Mouse (Mus musculus): ENCODE measurements around the gene Ada. TPM values are rescaled to one million over a fixed set of nuclear protein-coding genes. Genes with fewer than 3 reads are reported as not detected.

Gene Ada
- polyA plus RNA-seq, 1 experiment from 2014 or later = 6.9 TPM

- Histone ChIP-seq H3K27ac (ENCODE audit: low read length) (no peak overlapping the region), H3K27me3 (ENCODE audit: control insufficient read depth, insufficient read depth, low read length) (no peaks in the 10 kb centered on the region)
Observed at GRCm38 (mm10) chr2:163702921-163703320, 47.1 kb downstream of the Ada start.

GRCm38 (mm10) chr2:163702431-163702830 is 47.6 kb downstream of the Ada start:
- H3K9ac ChIP-seq (replicated peaks; ENCODE audit: low read depth, low read length) = no peak overlapping the region
- H3K27me3 ChIP-seq (ENCODE audit: control insufficient read depth, insufficient read depth, low read length) = no peaks in the 10 kb centered on the region
- no peak overlapping the region for H3K27ac ChIP-seq (ENCODE audit: low read length)
- H3K4me1 ChIP-seq (ENCODE audit: control insufficient read depth, insufficient read depth, low read length) = peaks cover 15% of the 10 kb centered on the region; the same call in 1 of the 2 replicates
- H3K4me2 ChIP-seq (replicated peaks; ENCODE audit: low read depth, low read length) = no peak overlapping the region
- 73% methylated on average over 7 of the region's 7 CpGs for WGBS
- no peaks in the 10 kb centered on the region; the same call in 1 of the 2 replicates for H3K36me3 ChIP-seq (ENCODE audit: control insufficient read depth, insufficient read depth, low read length)
- H3K9me3 ChIP-seq (ENCODE audit: control insufficient read depth, low read depth, low read length) = no peaks in the 10 kb centered on the region
- no peak for ATAC-seq (ENCODE audit: insufficient number of reproducible peaks, insufficient read depth, low FRiP score, low read depth)
- H3K4me3 ChIP-seq (ENCODE audit: low read depth, low read length) = no peak overlapping the region

More at GRCm38 (mm10) chr2:163702921-163703320, 47.1 kb downstream of the Ada start:
- H3K4me3 ChIP-seq (ENCODE audit: low read depth, low read length) = no peak overlapping the region
- H3K36me3 ChIP-seq (ENCODE audit: control insufficient read depth, insufficient read depth, low read length) = no peaks in the 10 kb centered on the region; the same call in 1 of the 2 replicates
- no peaks in the 10 kb centered on the region for H3K9me3 ChIP-seq (ENCODE audit: control insufficient read depth, low read depth, low read length)
- H3K4me1 ChIP-seq (ENCODE audit: control insufficient read depth, insufficient read depth, low read length) = peaks cover 11% of the 10 kb centered on the region; the same call in 1 of the 2 replicates
- no peak overlapping the region for H3K9ac ChIP-seq (replicated peaks; ENCODE audit: low read depth, low read length)
- 74% methylated on average over 5 of the region's 5 CpGs for WGBS
- ATAC-seq (ENCODE audit: insufficient number of reproducible peaks, insufficient read depth, low FRiP score, low read depth) = no peak
- H3K4me2 ChIP-seq (replicated peaks; ENCODE audit: low read depth, low read length) = no peak overlapping the region

- Histone ChIP-seq H3K4me3 (ENCODE audit: low read depth, low read length) (no peak overlapping the region), H3K4me1 (ENCODE audit: control insufficient read depth, insufficient read depth, low read length) (peaks cover 15% of the 10 kb centered on the region; the same call in 1 of the 2 replicates), H3K27me3 (ENCODE audit: control insufficient read depth, insufficient read depth, low read length) (no peaks in the 10 kb centered on the region), H3K27ac (ENCODE audit: low read length) (peak overlapping the region; percentile 44; the same call in 1 of the 2 replicates), H3K9me3 (ENCODE audit: control insufficient read depth, low read depth, low read length) (no peaks in the 10 kb centered on the region), H3K4me2 (replicated peaks; ENCODE audit: low read depth, low read length) (no peak overlapping the region), H3K9ac (replicated peaks; ENCODE audit: low read depth, low read length) (no peak overlapping the region), H3K36me3 (ENCODE audit: control insufficient read depth, insufficient read depth, low read length) (no peaks in the 10 kb centered on the region)
- no peak for ATAC-seq (ENCODE audit: insufficient number of reproducible peaks, insufficient read depth, low FRiP score, low read depth)
- WGBS = 84% methylated on average over 11 of the region's 11 CpGs
Observed at GRCm38 (mm10) chr2:163699078-163699780, 50.8 kb downstream of the Ada start.

- Histone ChIP-seq H3K36me3 (ENCODE audit: control insufficient read depth, insufficient read depth, low read length) (no peaks in the 10 kb centered on the region), H3K9ac (replicated peaks; ENCODE audit: low read depth, low read length) (no peak overlapping the region), H3K27ac (ENCODE audit: low read length) (peak overlapping the region; percentile 44), H3K4me1 (ENCODE audit: control insufficient read depth, insufficient read depth, low read length) (peaks cover 21% of the 10 kb centered on the region; the same call in 1 of the 2 replicates), H3K9me3 (ENCODE audit: control insufficient read depth, low read depth, low read length) (no peaks in the 10 kb centered on the region), H3K27me3 (ENCODE audit: control insufficient read depth, insufficient read depth, low read length) (no peaks in the 10 kb centered on the region), H3K4me2 (replicated peaks; ENCODE audit: low read depth, low read length) (peak overlapping the region; percentile 17; the same call in 1 of the 2 replicates), H3K4me3 (ENCODE audit: low read depth, low read length) (no peak overlapping the region)
- 35% methylated on average over 13 of the region's 16 CpGs for WGBS
- peak; percentile 50; the same call in 1 of the 2 replicates for ATAC-seq (ENCODE audit: insufficient number of reproducible peaks, insufficient read depth, low FRiP score, low read depth)
Observed at GRCm38 (mm10) chr2:163697764-163698480, 52.1 kb downstream of the Ada start.

GRCm38 (mm10) chr2:163696763-163697162 is 53.3 kb downstream of the Ada start:
- Histone ChIP-seq H3K27ac (ENCODE audit: low read length) (no peak overlapping the region), H3K27me3 (ENCODE audit: control insufficient read depth, insufficient read depth, low read length) (no peaks in the 10 kb centered on the region), H3K9ac (replicated peaks; ENCODE audit: low read depth, low read length) (no peak overlapping the region)

GRCm38 (mm10) chr2:163693716-163694314 is 56.2 kb downstream of the Ada start:
- H3K9ac ChIP-seq (replicated peaks; ENCODE audit: low read depth, low read length) = no peak overlapping the region

More at GRCm38 (mm10) chr2:163696763-163697162, 53.3 kb downstream of the Ada start:
- H3K4me3 ChIP-seq (ENCODE audit: low read depth, low read length) = no peak overlapping the region
- no peak overlapping the region for H3K4me2 ChIP-seq (replicated peaks; ENCODE audit: low read depth, low read length)
- H3K4me1 ChIP-seq (ENCODE audit: control insufficient read depth, insufficient read depth, low read length) = peaks cover 24% of the 10 kb centered on the region; the same call in 1 of the 2 replicates
- no peak for ATAC-seq (ENCODE audit: insufficient number of reproducible peaks, insufficient read depth, low FRiP score, low read depth)
- H3K9me3 ChIP-seq (ENCODE audit: control insufficient read depth, low read depth, low read length) = no peaks in the 10 kb centered on the region
- 67% methylated on average over 2 of the region's 2 CpGs for WGBS
- H3K36me3 ChIP-seq (ENCODE audit: control insufficient read depth, insufficient read depth, low read length) = no peaks in the 10 kb centered on the region

GRCm38 (mm10) chr2:163692873-163693612 is 57.0 kb downstream of the Ada start:
- H3K36me3 ChIP-seq (ENCODE audit: control insufficient read depth, insufficient read depth, low read length) = no peaks in the 10 kb centered on the region

More at GRCm38 (mm10) chr2:163693716-163694314, 56.2 kb downstream of the Ada start:
- peaks cover 23% of the 10 kb centered on the region; the same call in 1 of the 2 replicates for H3K4me1 ChIP-seq (ENCODE audit: control insufficient read depth, insufficient read depth, low read length)
- no peaks in the 10 kb centered on the region for H3K9me3 ChIP-seq (ENCODE audit: control insufficient read depth, low read depth, low read length)
- WGBS = 65% methylated on average over 9 of the region's 9 CpGs
- no peak overlapping the region for H3K4me2 ChIP-seq (replicated peaks; ENCODE audit: low read depth, low read length)
- H3K27ac ChIP-seq (ENCODE audit: low read length) = peak overlapping the region; percentile 49; the same call in 1 of the 2 replicates
- H3K27me3 ChIP-seq (ENCODE audit: control insufficient read depth, insufficient read depth, low read length) = no peaks in the 10 kb centered on the region
- ATAC-seq (ENCODE audit: insufficient number of reproducible peaks, insufficient read depth, low FRiP score, low read depth) = no peak
- H3K4me3 ChIP-seq (ENCODE audit: low read depth, low read length) = no peak overlapping the region
- H3K36me3 ChIP-seq (ENCODE audit: control insufficient read depth, insufficient read depth, low read length) = no peaks in the 10 kb centered on the region

More at GRCm38 (mm10) chr2:163692873-163693612, 57.0 kb downstream of the Ada start:
- Histone ChIP-seq H3K27me3 (ENCODE audit: control insufficient read depth, insufficient read depth, low read length) (no peaks in the 10 kb centered on the region), H3K4me2 (replicated peaks; ENCODE audit: low read depth, low read length) (no peak overlapping the region), H3K4me3 (ENCODE audit: low read depth, low read length) (no peak overlapping the region), H3K27ac (ENCODE audit: low read length) (peak overlapping the region; percentile 30; the same call in 1 of the 2 replicates), H3K9me3 (ENCODE audit: control insufficient read depth, low read depth, low read length) (no peaks in the 10 kb centered on the region), H3K4me1 (ENCODE audit: control insufficient read depth, insufficient read depth, low read length) (peaks cover 16% of the 10 kb centered on the region; the same call in 1 of the 2 replicates), H3K9ac (replicated peaks; ENCODE audit: low read depth, low read length) (no peak overlapping the region)
- WGBS = 71% methylated on average over 3 of the region's 3 CpGs
- ATAC-seq (ENCODE audit: insufficient number of reproducible peaks, insufficient read depth, low FRiP score, low read depth) = no peak

All from stomach, embryonic 14.5 days (tissue).